Mouse (Mus musculus) liver, embryonic 14.5 days (tissue): ENCODE results near the gene Olfr1076.
A peak's percentile ranks its signal among the peaks of the same experiment; 100 is the strongest.

ENCODE experiments used
- CTCF ChIP-seq: IDR thresholded peaks from 2 replicates; pipeline ENCODE4 v1.5.1; 2016; ENCODE audit warnings: antibody characterized with exemption, low read depth, control low read depth
- EP300 ChIP-seq: IDR thresholded peaks from 2 replicates; pipeline ENCODE4 v1.6.1; 2016; ENCODE audit warnings: antibody characterized with exemption, low read depth

GRCm38 (mm10) chr2:86464442-86465109 lies 43.7 kb upstream of the Olfr1076 start:
- TF ChIP-seq CTCF (peak; percentile 78), EP300 (no peak)
